Mouse (Mus musculus): ENCODE measurements around the gene Traf1. TPM values are rescaled to one million over a fixed set of nuclear protein-coding genes. Genes with fewer than 3 reads are reported as not detected.

Traf1 gene
- polyA plus RNA-seq, 1 experiment from 2014 or later: 1.2 TPM

DNA sequence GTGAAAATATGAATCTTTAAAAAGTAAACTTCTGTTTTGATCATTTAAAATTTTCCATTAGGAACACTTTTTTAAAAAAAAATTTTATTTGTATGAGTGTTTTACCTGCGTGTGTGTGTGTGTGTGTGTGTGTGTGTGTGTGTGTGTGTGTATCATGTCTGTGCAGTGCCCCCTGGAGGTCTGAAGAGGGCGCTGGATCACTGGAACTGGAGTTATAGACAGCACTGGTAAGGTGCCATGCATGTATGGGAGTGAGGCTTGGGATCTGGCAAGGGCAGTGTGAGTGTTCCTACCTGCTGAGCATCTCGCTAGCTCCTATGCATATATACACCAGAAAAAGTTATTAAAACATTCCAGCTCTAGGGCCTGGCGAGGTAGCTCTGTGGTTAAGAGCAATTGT, 59.8 kb downstream of the Traf1 start:
- Histone ChIP-seq H3K9ac (no peak overlapping the region), H3K4me2 (no peak overlapping the region), H3K27ac (ENCODE audit: poor library complexity, severe bottlenecking) (no peak overlapping the region), H3K27me3 (replicated peaks) (0 out of 2 replicates have a peak, but pooled peaks cover 8% of the 10 kb centered on the region), H3K4me3 (no peak overlapping the region), H3K36me3 (no peaks in the 10 kb centered on the region; the same call in 1 of the 2 replicates), H3K9me3 (replicated peaks) (no peaks in the 10 kb centered on the region), H3K4me1 (replicated peaks) (peaks cover 23% of the 10 kb centered on the region)
- no peak for ATAC-seq (ENCODE audit: insufficient number of reproducible peaks, low FRiP score)
- WGBS: 68% methylated on average over 4 of the region's 4 CpGs

DNA sequence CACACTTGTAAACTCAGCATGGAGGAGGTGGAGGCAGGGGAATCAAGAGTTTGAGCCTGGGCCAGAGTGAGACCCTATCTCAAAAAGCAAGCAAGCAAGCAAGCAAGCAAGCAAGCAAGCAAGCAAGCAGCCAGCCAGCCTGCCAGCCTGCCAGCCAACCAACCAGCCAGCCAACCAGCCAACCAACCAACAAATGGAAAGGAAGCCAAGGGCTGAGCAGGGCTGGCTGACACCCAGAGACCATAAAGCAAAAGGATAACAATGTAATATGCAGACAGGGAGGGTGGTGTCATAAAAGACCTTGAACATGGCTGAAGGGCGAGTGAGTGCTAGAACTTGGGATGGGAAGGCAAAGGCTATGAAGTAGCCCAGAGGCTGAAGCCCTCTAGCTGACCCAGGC, 61.2 kb downstream of the Traf1 start:
- Histone ChIP-seq H3K4me1 (replicated peaks) (peaks cover 22% of the 10 kb centered on the region), H3K9me3 (replicated peaks) (no peaks in the 10 kb centered on the region), H3K27ac (ENCODE audit: poor library complexity, severe bottlenecking) (no peak overlapping the region), H3K4me3 (no peak overlapping the region), H3K4me2 (no peak overlapping the region), H3K9ac (no peak overlapping the region), H3K27me3 (replicated peaks) (peaks cover 9% of the 10 kb centered on the region; the same call in 1 of the 2 replicates), H3K36me3 (no peaks in the 10 kb centered on the region; the same call in 1 of the 2 replicates)
- WGBS: 71% methylated on average over 1 of the region's 1 CpGs
- no peak for ATAC-seq (ENCODE audit: insufficient number of reproducible peaks, low FRiP score)

DNA sequence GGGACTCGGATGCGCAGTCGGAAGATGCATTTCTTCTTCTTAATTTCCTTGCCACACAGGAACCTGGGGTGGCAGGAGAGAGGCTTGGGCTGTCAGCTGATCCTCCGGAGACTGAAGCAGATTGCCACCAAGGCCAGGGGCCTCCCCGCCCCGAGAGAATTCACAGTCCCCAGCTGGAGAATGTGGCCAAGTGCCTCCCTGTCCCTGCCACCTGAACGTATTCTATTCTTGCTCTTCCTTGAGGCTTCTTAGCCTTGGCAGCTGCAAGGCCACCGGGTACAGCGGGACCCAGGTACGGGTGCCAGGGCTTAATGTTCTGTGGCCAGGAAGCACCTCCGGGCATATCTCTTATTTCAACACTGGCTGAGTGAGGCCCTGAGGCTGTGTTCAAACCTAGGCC, 61.9 kb downstream of the Traf1 start:
- 78% methylated on average over 11 of the region's 11 CpGs for WGBS
- Histone ChIP-seq H3K9me3 (replicated peaks) (no peaks in the 10 kb centered on the region), H3K4me1 (replicated peaks) (peaks cover 20% of the 10 kb centered on the region), H3K4me3 (no peak overlapping the region), H3K36me3 (no peaks in the 10 kb centered on the region; the same call in 1 of the 2 replicates), H3K27me3 (replicated peaks) (peaks cover 9% of the 10 kb centered on the region; the same call in 1 of the 2 replicates), H3K9ac (no peak overlapping the region), H3K27ac (ENCODE audit: poor library complexity, severe bottlenecking) (no peak overlapping the region), H3K4me2 (no peak overlapping the region)
- ATAC-seq (ENCODE audit: insufficient number of reproducible peaks, low FRiP score): no peak

DNA sequence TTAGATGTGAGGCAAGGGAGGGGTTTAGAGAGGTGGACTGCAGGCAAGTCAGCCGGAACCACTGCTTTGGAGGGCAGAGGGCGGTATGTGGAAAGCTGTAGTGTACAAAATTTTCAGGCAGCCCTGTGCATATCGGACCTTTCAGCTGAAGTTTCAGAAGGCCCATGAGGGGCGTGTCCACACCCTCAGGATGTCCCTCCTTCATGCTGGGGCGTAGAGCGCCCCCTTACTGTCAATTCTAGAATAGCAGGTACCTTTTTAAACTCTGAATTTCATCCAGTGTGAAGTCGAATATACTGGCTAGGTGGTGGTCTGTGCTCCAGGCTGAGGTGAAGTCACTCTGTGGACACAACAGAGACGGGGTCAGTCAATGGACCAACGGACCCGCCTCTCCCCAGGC, 63.8 kb downstream of the Traf1 start:
- no peak for ATAC-seq (ENCODE audit: insufficient number of reproducible peaks, low FRiP score)
- peaks cover 11% of the 10 kb centered on the region; the same call in 1 of the 2 replicates for H3K27me3 ChIP-seq (replicated peaks)
- no peak overlapping the region for H3K9ac ChIP-seq
- no peak overlapping the region for H3K4me2 ChIP-seq
- H3K4me1 ChIP-seq (replicated peaks): peaks cover 3% of the 10 kb centered on the region
- no peaks in the 10 kb centered on the region; the same call in 1 of the 2 replicates for H3K36me3 ChIP-seq
- 25% methylated on average over 10 of the region's 10 CpGs for WGBS
- no peak overlapping the region for H3K4me3 ChIP-seq
- no peak overlapping the region for H3K27ac ChIP-seq (ENCODE audit: poor library complexity, severe bottlenecking)
- H3K9me3 ChIP-seq (replicated peaks): no peaks in the 10 kb centered on the region

- Histone ChIP-seq H3K9me3 (replicated peaks) (no peaks in the 10 kb centered on the region), H3K4me1 (replicated peaks) (no peaks in the 10 kb centered on the region), H3K9ac (no peak overlapping the region), H3K27me3 (replicated peaks) (peaks cover 11% of the 10 kb centered on the region; the same call in 1 of the 2 replicates), H3K4me3 (no peak overlapping the region), H3K27ac (ENCODE audit: poor library complexity, severe bottlenecking) (no peak overlapping the region), H3K4me2 (no peak overlapping the region), H3K36me3 (no peaks in the 10 kb centered on the region; the same call in 1 of the 2 replicates)
- 81% methylated on average over 17 of the region's 17 CpGs for WGBS
- no peak for ATAC-seq (ENCODE audit: insufficient number of reproducible peaks, low FRiP score)
Measured at GRCm38 (mm10) chr2:34896821-34897460, 64.6 kb downstream of the Traf1 start.

GRCm38 (mm10) chr2:34895503-34896113, 66.0 kb downstream of the Traf1 start:
- no peak overlapping the region for H3K27ac ChIP-seq (ENCODE audit: poor library complexity, severe bottlenecking)
- ATAC-seq (ENCODE audit: insufficient number of reproducible peaks, low FRiP score): no peak
- no peaks in the 10 kb centered on the region; the same call in 1 of the 2 replicates for H3K36me3 ChIP-seq

DNA sequence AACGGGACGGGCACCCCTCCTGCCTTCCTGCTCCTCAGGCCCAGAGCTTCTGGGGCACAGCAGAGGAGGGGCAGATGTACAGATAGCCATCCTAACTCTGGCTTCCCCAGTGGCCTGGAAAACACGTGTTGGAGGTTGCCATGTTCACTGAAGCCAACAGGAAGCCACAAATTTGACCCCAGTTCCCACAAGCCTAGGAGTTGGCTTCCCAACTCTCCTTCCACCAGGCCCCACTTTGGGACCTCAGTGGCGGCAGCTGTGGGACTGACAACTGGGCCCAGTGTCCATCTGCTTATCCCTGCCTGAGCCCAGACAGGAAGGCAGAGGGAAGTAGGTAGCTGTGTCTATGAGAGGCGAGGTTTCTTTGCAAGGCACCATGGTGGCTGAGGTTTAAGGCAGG, 67.6 kb downstream of the Traf1 start:
- H3K9me3 ChIP-seq (replicated peaks): no peaks in the 10 kb centered on the region
- no peak overlapping the region for H3K4me2 ChIP-seq
- no peak overlapping the region for H3K27ac ChIP-seq (ENCODE audit: poor library complexity, severe bottlenecking)
- ATAC-seq (ENCODE audit: insufficient number of reproducible peaks, low FRiP score): no peak
- H3K4me3 ChIP-seq: no peak overlapping the region
- 71% methylated on average over 5 of the region's 5 CpGs for WGBS
- H3K4me1 ChIP-seq (replicated peaks): no peaks in the 10 kb centered on the region
- peaks cover 9% of the 10 kb centered on the region; the same call in 1 of the 2 replicates for H3K27me3 ChIP-seq (replicated peaks)
- no peaks in the 10 kb centered on the region; the same call in 1 of the 2 replicates for H3K36me3 ChIP-seq
- no peak overlapping the region for H3K9ac ChIP-seq

More at GRCm38 (mm10) chr2:34895503-34896113, 66.0 kb downstream of the Traf1 start:
- no peaks in the 10 kb centered on the region for H3K9me3 ChIP-seq (replicated peaks)
- H3K4me3 ChIP-seq: no peak overlapping the region
- peaks cover 11% of the 10 kb centered on the region; the same call in 1 of the 2 replicates for H3K27me3 ChIP-seq (replicated peaks)
- WGBS: 67% methylated on average over 19 of the region's 19 CpGs
- H3K9ac ChIP-seq: no peak overlapping the region
- H3K4me2 ChIP-seq: no peak overlapping the region
- no peaks in the 10 kb centered on the region for H3K4me1 ChIP-seq (replicated peaks)

Other genes starting within 250 kb of the Traf1 start
- 78.5 and 81.3 TPM in 2 replicates for gene Gapvd1, start 206.5 kb downstream of the Traf1 start, polyA plus RNA-seq (2016; fragmentation: Nextera tagmentation; extraction: Ambion mirVana)
- 916 and 917 TPM in 2 replicates for gene Hspa5, start 189.8 kb downstream of the Traf1 start, polyA plus RNA-seq (2016; fragmentation: Nextera tagmentation; extraction: Ambion mirVana)
- gene Rabepk, start 161.9 kb downstream of the Traf1 start, polyA plus RNA-seq (2016; fragmentation: Nextera tagmentation; extraction: Ambion mirVana): 26.0 and 26.1 TPM in 2 replicates
- 60.1 and 66.9 TPM in 2 replicates for gene Fbxw2, start 135.5 kb downstream of the Traf1 start, polyA plus RNA-seq (2016; fragmentation: Nextera tagmentation; extraction: Ambion mirVana)
- gene Gm34653, start 128.8 kb downstream of the Traf1 start, polyA plus RNA-seq (2016; fragmentation: Nextera tagmentation; extraction: Ambion mirVana): not detected in 2 replicates
- gene Cutal, start 87.4 kb downstream of the Traf1 start, polyA plus RNA-seq (2016; fragmentation: Nextera tagmentation; extraction: Ambion mirVana): not detected in 2 replicates
- gene Psmd5, start 86.8 kb downstream of the Traf1 start, polyA plus RNA-seq (2016; fragmentation: Nextera tagmentation; extraction: Ambion mirVana): 59.7 and 60.0 TPM in 2 replicates
- 2.6 and 3.2 TPM in 2 replicates for gene Phf19, start 47.7 kb downstream of the Traf1 start, polyA plus RNA-seq (2016; fragmentation: Nextera tagmentation; extraction: Ambion mirVana)
- 0.17 TPM in 1 of 2 replicates, not detected in the other for gene Hc, start 99.7 kb upstream of the Traf1 start, polyA plus RNA-seq (2016; fragmentation: Nextera tagmentation; extraction: Ambion mirVana)
- 0.31 and 0.47 TPM in 2 replicates for gene AI182371, start 139.8 kb upstream of the Traf1 start, polyA plus RNA-seq (2016; fragmentation: Nextera tagmentation; extraction: Ambion mirVana)
- gene Cntrl, start 147.7 kb upstream of the Traf1 start, polyA plus RNA-seq (2016; fragmentation: Nextera tagmentation; extraction: Ambion mirVana): 22.0 and 23.0 TPM in 2 replicates
- gene Rab14, start 239.3 kb upstream of the Traf1 start, polyA plus RNA-seq (2016; fragmentation: Nextera tagmentation; extraction: Ambion mirVana): 255 and 280 TPM in 2 replicates

Measured in heart, embryonic 12.5 days (tissue).